Mouse (Mus musculus) bone marrow macrophage, adult 2 months (primary cell): Measurements from ENCODE around the gene L1td1.

Experiments used
- CTCF ChIP-seq: IDR thresholded peaks from 2 replicates; pipeline ENCODE4 v1.5.1; 2012; ENCODE audit warnings: low read depth, mild to moderate bottlenecking, low read length, moderate library complexity
- POLR2A ChIP-seq: IDR thresholded peaks from 2 replicates; pipeline ENCODE4 v1.6.1; 2012; ENCODE audit warnings: mild to moderate bottlenecking, low read depth, low read length, borderline replicate concordance

- TF ChIP-seq POLR2A (no peak), CTCF (no peak)
Measured at GRCm38 (mm10) chr4:98718547-98718917, 8.0 kb upstream of the L1td1 start.
